Mouse (Mus musculus) cerebellum, adult 2 months (tissue): ENCODE results near the gene E2f3. TPM values are rescaled to one million over a fixed set of nuclear protein-coding genes. Genes with fewer than 3 reads are reported as not detected.

ENCODE experiments used
- DNase-seq, 2 experiments: peaks; one replicate each; pipeline ENCODE4 v3.0.0; 2021
- H3K27ac ChIP-seq: fragments of 200-500 bp; 2 replicates; pipeline ENCODE4 v1.5.1; 2012; ENCODE audit warnings: low read length, control low read depth, inconsistent platforms; ENCODE audit not compliant: insufficient read depth
- H3K27me3 ChIP-seq: fragments of 200-500 bp; 2 replicates; pipeline ENCODE4 v1.6.1; 2012; ENCODE audit warnings: inconsistent platforms, mild to moderate bottlenecking, low read length, moderate library complexity; ENCODE audit not compliant: control insufficient read depth, insufficient read depth
- H3K4me1 ChIP-seq: fragments of 200-500 bp; 2 replicates; pipeline ENCODE4 v1.6.1; 2011; ENCODE audit warnings: low read length; ENCODE audit not compliant: control insufficient read depth, insufficient read depth
- H3K4me3 ChIP-seq: fragments of 200-500 bp; replicated peaks from 2 replicates; pipeline ENCODE3; 2011; ENCODE audit warnings: mild to moderate bottlenecking, low read depth, low read length, control low read depth; ENCODE audit not compliant: insufficient read depth
- CTCF ChIP-seq: fragments of 200-500 bp; IDR thresholded peaks from 2 replicates; pipeline ENCODE4 v1.5.1; 2011; ENCODE audit warnings: low read depth, mild to moderate bottlenecking, control low read depth, low read length, moderate library complexity, borderline replicate concordance; ENCODE audit not compliant: insufficient read depth
- POLR2A ChIP-seq: fragments of 200-500 bp; IDR thresholded peaks from 2 replicates; pipeline ENCODE4 v1.6.1; 2011; ENCODE audit warnings: low read length, control low read depth, borderline replicate concordance; ENCODE audit not compliant: insufficient read depth
- WGBS: fragments of 180-500 bp; shearing (Covaris S2); methylation state at CpG from one replicate; pipeline ENCODE4 v1.1.7; 2018; 5-methylcytosine and 5-hydroxymethylcytosine counted together
- polyA plus RNA-seq: library from polyadenylated mRNA; depleted of rRNA; stranded (reverse); fragments of >200 nt; gene quantifications from 2 replicates; pipeline ENCODE4 v1.2.3, GENCODE M21; 2012

E2f3 gene
- polyA plus RNA-seq, 1 experiment = 10.9 TPM

GRCm38 (mm10) chr13:29974066-29974465 lies 11.8 kb downstream of the E2f3 start:
- peaks cover 6% of the 10 kb centered on the region for H3K4me1 ChIP-seq
- WGBS = 94% methylated on average over 5 of the region's 5 CpGs
- H3K4me3 ChIP-seq = no peak overlapping the region
- H3K27me3 ChIP-seq = no peaks in the 10 kb centered on the region
- DNase-seq = no peak
- no peak overlapping the region for H3K27ac ChIP-seq
- TF ChIP-seq CTCF (peak; percentile 11; the same call in 1 of the 2 replicates), POLR2A (no peak)

DNA sequence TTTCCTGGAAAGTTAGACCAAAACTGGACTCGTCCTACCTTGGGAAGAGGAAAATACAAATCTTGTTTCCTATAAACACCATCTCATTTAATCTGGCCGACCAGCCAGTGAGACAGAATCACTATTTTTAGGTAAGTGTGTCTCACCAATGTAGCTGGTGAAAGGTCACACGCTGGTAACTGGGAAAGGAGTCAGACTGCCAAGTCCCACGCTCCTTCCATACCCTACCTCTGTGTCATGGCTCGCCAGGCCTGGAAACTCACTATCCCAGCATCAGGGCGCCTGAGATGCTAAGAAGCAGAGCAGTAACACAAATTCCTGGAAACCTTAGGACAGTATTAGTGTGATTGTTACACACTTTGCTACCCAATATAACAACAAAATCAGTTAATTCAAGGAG lies 12.3 kb downstream of the E2f3 start:
- H3K4me3 ChIP-seq = no peak overlapping the region
- H3K4me1 ChIP-seq = peaks cover 6% of the 10 kb centered on the region
- TF ChIP-seq POLR2A = no peak
- no peak for TF ChIP-seq CTCF
- no peaks in the 10 kb centered on the region for H3K27me3 ChIP-seq
- WGBS = 70% methylated on average over 6 of the region's 6 CpGs
- H3K27ac ChIP-seq = no peak overlapping the region
- DNase-seq = no peak

DNA sequence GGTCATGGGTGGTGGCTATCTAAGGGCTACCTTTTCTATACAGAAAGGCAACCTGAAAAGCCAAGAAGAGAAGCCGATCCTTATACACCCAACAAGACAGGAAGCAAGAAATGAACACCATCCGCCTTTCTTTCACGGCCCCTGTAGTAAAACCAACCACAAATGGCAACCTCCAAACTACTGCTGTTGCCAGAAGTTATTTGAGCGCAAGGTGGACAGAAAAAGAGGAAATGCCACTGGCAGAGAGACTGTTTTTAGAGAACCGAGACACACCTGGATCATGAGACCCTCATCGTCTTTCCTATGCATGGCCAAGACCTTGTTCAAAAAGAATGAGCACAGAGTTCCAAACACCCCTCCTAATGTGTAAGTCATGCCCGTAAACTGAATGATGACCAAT lies 15.5 kb downstream of the E2f3 start:
- H3K4me3 ChIP-seq = no peak overlapping the region
- H3K27ac ChIP-seq = no peak overlapping the region
- TF ChIP-seq POLR2A (no peak), CTCF (no peak)
- 96% methylated on average over 7 of the region's 7 CpGs for WGBS
- no peak for DNase-seq
- H3K27me3 ChIP-seq = no peaks in the 10 kb centered on the region
- H3K4me1 ChIP-seq = no peaks in the 10 kb centered on the region

DNA sequence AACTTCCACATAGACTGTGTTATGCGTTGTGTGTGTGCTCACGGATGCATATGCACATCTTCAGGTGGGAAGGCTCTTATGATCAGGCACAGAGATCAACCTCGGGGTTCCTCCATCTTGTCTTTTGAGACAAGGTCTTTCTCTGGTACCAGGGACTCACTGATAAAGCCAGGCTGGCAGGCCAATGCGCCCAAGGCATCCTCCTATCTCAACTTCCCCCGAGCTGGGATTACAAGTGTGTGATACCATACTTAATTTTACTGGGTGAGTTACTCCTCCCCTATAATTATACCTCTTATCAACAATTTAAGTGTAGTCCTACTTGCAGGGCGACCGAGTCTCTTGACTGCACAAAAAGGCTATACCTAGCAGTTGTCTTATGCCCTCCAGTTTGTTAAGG lies 17.2 kb downstream of the E2f3 start:
- Histone ChIP-seq H3K4me3 (no peak overlapping the region), H3K27me3 (no peaks in the 10 kb centered on the region), H3K4me1 (no peaks in the 10 kb centered on the region), H3K27ac (no peak overlapping the region)
- WGBS = 97% methylated on average over 7 of the region's 7 CpGs
- TF ChIP-seq POLR2A = no peak
- no peak for TF ChIP-seq CTCF
- DNase-seq = no peak

GRCm38 (mm10) chr13:29967367-29967766 lies 18.5 kb downstream of the E2f3 start:
- Histone ChIP-seq H3K27me3 (no peaks in the 10 kb centered on the region), H3K4me3 (no peak overlapping the region), H3K27ac (no peak overlapping the region), H3K4me1 (no peaks in the 10 kb centered on the region)
- DNase-seq = no peak
- WGBS = 92% methylated on average over 5 of the region's 5 CpGs
- TF ChIP-seq POLR2A (no peak), CTCF (no peak)

- DNase-seq = no peak
- H3K27me3 ChIP-seq = no peaks in the 10 kb centered on the region
- TF ChIP-seq CTCF (no peak), POLR2A (no peak)
- no peak overlapping the region for H3K27ac ChIP-seq
- 97% methylated on average over 8 of the region's 8 CpGs for WGBS
- no peak overlapping the region for H3K4me3 ChIP-seq
- H3K4me1 ChIP-seq = no peaks in the 10 kb centered on the region
These were observed 18.9 kb downstream of the E2f3 start for GRCm38 (mm10) chr13:29966966-29967365.

DNA sequence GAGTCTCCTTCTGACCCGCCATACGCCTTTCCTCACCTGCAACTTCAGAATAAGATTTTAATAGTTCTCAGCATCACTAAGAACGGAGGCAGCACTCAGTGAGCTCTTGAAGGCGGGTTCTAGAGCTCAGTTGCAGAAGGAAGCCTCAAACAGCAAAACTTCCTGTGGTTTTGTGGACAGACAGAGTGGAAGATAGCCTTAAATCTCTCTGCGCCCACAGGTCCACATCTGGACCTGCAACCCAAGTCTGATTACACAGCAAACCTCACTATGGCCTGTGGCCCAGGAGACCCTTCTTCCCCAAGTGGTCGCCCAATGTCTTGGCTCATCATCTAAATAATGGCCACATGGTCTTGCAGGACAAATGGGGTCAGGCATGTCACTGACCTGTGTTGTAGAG lies 21.8 kb downstream of the E2f3 start:
- H3K4me3 ChIP-seq = no peak overlapping the region
- TF ChIP-seq POLR2A (no peak), CTCF (no peak)
- H3K4me1 ChIP-seq = no peaks in the 10 kb centered on the region
- DNase-seq = no peak
- WGBS = 98% methylated on average over 6 of the region's 6 CpGs
- no peaks in the 10 kb centered on the region for H3K27me3 ChIP-seq
- no peak overlapping the region for H3K27ac ChIP-seq

DNA sequence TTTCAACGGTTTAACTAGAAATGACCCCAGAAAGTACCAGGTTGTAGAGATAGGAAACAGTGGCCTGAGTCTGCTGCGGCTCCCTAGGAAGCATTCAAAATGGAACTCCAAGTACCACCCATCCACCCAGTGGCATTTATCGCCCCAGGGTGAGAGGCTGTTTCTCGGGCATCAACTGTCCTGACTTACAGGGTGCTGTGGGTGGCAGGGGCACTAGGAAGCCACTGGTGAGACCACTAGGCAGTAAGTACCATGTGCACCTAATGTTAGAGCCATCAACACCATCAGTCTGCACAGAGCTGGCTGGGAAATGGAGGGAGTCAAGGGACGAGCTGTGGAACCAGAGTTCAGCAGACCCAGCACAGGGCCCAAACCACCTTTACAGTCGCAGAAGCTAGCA lies 25.4 kb downstream of the E2f3 start:
- DNase-seq = no peak

GRCm38 (mm10) chr13:29957731-29958254 lies 28.1 kb downstream of the E2f3 start:
- 74% methylated on average over 9 of the region's 9 CpGs for WGBS
- DNase-seq = no peak
- H3K27me3 ChIP-seq = no peaks in the 10 kb centered on the region
- H3K27ac ChIP-seq = no peak overlapping the region
- TF ChIP-seq CTCF = no peak
- TF ChIP-seq POLR2A = no peak
- peaks cover 12% of the 10 kb centered on the region for H3K4me1 ChIP-seq
- H3K4me3 ChIP-seq = no peak overlapping the region

More for the DNA sequence above, 25.4 kb downstream of the E2f3 start:
- no peak overlapping the region for H3K4me3 ChIP-seq
- no peak for TF ChIP-seq CTCF
- TF ChIP-seq POLR2A = no peak
- no peaks in the 10 kb centered on the region for H3K27me3 ChIP-seq
- H3K27ac ChIP-seq = no peak overlapping the region
- WGBS = 91% methylated on average over 6 of the region's 6 CpGs
- H3K4me1 ChIP-seq = peaks cover 12% of the 10 kb centered on the region
